Mouse (Mus musculus) heart, adult 8-10 months (tissue): ENCODE data around the gene Peli2. TPM values are rescaled to one million over a fixed set of nuclear protein-coding genes. Genes with fewer than 3 reads are reported as not detected.

Experiments used
- DNase-seq: peaks from one replicate; pipeline ENCODE4 v3.0.0; 2022; ENCODE audit warnings: low spot score
- total RNA-seq, 4 experiments: library from RNA; stranded (reverse); gene quantifications; 2 replicates each; pipeline ENCODE4 v1.2.4; 2022

Gene Peli2
- total RNA-seq, 4 experiments from 2014 or later, result 19.1 to 22.9 (median 20.8) TPM

DNA sequence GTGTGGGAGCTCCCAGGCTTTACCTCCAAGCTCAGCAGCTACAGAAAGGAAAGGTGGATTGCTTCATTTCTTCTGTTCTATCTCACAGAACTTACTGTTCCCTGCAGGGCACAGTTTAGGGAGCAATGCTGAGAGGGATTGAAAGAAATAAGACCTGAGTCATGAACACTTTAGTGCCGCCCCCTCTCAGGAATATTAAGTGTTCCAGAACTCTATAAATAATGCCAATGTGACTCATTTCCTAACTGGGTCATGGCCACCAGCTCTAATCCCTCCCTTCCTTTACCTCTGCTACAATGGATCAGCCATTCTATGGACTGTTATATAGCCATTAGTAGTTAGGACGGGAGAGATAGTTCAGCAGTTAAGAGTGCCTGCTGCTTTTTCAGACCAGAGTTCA, 168.0 kb downstream of the Peli2 start:
- no peak for DNase-seq

DNA sequence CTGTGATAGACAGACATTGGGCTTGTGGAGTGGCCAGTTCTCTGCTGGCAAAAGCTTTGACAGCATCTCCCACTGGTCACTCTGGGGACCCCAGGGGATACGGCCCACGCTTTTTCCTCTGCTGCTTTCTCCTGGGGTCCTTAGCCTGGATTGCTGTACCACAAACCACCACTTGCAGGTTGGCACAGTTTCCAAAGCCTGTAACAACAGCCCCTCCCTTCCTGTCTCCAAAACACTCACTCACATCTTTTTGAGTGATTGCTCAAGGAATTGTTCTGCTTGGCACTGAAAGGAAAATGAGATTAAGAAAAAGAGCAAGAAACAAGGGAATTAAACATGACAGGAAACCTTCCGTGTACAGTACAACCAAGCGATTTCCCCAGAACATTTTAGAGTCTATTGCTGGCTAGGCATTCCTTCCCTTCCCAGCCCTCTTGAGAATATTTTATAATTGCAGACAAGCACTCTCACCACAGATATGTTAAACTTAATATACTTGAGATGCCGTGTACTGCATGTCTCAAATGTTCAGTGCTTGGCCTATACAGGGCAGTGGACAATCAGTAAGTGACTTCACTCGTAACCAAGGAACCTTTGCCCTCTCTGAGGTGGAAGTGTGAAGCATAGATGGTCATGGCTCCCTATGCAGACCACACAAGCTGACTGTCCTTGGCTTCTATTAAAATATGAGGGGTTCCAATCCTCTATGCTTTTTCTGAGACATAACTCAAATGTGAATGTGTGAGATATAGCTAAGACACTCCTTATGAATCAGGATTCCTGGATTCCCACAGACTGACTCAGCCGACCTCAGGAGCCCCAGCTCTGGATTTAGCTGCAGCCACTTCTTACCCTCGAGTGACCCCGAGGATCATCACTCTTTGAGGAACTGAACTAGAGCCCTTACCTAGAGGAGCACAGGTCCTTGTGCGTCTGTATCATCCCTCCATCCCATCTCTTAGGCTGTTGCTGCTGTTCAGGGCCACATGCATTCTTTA, 169.3 kb downstream of the Peli2 start:
- DNase-seq, result no peak

DNA sequence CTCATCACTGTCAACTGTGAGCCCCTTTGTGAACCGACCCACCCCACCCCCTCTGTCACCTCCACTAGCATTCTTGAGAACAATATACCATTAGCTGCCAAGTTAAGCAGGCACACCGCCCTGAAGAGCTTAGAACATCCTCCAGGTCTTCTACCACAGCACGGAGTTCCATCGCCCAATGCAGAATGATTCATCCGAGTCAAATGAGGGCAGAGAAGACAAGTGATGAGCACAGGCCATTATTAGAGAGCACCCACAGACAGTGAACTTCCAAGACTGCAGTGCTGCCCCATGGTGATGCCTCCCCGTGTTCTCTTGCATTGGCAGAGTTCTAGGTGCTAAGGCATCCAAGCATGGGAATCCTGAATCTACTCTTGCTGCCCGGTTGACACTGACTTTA, 172.9 kb downstream of the Peli2 start:
- DNase-seq, result no peak

DNA sequence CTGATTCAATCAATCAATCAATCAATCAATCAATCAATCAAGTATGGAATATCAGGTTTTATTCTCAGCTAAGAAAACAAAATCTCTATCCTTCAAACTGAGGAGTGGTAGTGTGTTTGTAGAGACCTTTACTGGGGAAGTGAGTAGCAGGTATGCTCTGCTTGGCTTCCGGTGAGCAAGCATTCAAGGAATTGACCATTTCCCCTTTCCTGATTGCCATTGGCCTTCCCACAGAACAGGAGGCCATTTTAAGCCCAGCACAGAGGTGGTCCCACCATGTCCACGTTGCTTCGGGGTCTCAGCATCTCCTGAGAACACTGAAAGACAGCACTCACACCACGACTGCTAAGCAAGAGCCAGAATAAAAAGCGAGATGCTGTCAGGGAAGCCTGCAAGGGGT, 174.8 kb downstream of the Peli2 start:
- no peak for DNase-seq

DNA sequence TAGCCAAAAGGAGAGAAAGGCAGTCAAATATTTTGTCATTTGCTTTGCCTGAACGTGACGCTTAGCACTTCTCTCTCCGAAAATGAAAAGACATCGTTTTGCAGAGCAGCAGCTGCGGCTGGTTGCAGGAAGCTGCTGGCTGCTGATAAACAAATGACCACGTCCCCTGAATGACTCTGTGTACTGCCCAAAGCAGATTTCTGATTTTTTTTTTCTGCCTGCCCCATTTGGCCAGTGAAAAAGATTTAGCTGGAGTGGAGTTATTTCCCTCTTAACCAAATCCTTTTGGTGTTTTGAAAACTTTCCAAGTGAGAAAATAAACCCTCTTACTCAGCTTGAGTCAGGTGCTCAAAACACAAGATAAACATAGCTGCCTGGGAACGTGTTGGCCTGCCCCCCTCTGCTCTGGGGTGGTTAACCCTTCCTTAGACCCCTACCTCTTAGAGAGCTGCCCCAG, 175.2 kb downstream of the Peli2 start:
- DNase-seq, result peak; percentile 65

DNA sequence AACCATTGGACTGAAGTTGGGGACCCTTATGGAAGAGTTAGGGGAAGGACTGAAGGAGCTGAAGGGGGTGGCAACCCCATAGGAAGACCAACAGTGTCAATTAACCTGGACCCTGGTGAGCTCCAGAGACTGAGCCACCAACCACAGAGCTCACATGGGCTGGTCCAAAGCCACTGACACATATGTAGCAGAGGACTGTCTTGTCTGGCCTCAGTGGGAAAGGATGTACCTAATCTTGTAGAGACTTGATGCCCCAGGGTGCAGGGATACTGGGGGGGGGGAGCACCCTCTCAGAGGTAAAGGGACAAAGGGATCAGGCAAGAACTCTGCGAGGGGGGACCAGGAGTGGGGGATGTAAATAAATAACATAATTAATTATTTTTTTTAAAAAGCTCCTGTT, 176.2 kb downstream of the Peli2 start:
- DNase-seq, result no peak

DNA sequence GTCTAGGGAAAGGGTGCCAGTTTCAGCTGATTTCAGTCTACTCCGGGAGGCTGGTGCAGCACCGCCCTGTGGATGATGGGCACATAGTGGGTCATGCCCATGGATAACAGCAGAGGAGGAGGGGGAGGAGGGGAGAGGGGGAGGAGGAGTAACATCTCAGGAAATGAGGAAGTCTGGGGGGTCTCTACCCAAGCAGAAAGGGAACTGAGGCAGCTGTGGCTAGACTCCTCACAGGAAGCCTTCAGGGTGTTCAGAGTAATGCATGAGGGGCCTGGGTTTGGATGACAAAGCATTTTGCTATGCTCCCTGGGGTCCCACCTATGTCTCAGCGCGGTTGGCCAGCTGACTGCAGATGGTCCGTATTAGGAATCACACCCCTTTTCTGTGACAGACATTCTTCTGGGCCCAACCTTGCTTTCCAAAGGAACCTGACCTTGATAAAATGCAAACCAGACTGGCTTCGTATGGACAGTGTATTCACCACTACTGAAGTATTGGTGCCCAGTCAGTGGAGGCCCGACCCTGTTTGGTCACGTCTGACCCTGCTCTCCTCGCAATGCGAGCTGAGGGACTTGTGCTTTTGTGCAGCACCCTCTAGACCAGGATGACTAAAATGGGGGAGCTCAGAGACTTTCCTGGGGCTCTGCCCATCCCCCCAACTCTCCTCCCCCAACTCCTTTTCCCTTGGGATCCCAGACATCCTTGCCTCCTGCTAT, 182.0 kb downstream of the Peli2 start:
- DNase-seq, result no peak

DNA sequence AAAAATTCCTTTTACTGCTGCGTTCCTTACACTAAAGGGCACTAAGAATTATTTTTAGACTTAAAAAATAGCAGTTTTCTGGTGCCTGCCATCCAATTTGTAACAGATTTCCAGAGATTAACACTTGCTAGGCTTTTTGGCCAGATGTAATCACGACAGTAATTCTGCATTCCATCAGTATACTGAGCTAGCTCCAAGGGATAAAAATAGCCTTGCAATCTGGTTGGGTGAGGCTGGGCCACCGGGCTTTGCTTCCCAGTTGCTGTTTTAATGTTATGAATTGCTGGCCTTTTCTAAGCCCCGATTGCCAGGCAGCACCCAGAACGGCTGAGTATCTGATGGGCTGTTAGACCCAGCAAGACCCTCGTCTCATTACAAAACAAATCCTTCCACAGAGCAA, 182.6 kb downstream of the Peli2 start:
- peak; percentile 35 for DNase-seq

DNA sequence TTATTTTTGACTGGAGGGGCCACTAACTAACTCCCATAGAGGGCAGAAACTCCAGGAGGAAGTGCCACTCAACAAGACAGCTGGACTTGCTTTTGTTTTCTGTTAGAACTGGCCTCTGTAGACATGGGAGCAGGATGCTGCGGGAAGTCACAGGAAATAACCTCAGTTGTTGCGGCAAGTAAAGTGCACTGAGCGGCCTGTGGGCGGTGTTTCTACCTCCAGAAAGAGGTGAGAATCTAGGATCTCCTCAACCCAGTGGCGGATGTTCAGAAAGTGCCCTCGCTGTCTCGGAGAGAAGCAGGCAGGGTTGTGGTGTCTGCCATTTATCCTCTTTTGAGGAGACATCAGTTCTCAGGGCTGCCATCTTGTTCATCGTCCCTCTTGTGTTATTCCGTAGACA, 183.2 kb downstream of the Peli2 start:
- no peak for DNase-seq

DNA sequence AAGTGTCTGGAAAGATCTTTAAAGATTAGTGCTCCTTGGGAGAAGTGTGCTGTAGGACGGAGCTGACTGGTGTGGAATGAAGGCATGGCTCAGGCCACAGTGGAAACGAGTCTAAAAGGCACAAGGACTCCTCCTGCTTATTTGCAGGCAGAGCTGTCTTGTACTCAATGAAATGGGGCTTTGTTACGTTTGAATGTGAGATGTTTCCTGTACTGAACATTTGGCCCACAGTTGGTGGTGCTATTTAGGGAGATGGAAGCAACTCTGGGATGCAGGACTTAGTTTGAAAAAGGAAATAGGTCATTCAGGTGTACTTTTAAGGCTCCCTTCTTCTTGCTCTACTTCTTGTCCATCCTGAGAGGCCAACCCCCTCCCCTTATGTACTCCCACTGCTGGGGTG, 192.6 kb downstream of the Peli2 start:
- no peak for DNase-seq

DNA sequence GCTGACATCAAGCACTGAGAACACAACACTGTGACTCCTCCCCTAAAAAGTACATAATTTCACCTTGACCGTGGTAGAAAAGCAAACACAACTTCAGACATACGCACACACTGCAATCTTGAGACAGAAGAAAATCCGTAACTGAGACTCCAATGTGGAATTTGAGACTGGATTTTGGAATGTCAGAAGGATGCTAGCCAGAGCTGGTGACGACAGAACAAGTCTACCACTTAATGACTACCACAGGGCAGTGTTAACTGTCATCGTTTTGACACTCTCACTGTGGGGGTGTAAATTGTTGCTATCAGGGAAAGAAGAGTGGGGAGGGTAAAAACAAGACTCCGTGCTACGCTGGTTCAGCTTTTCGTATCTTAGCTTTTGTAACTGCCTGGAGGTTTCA, 195.8 kb downstream of the Peli2 start:
- DNase-seq, result no peak

DNA sequence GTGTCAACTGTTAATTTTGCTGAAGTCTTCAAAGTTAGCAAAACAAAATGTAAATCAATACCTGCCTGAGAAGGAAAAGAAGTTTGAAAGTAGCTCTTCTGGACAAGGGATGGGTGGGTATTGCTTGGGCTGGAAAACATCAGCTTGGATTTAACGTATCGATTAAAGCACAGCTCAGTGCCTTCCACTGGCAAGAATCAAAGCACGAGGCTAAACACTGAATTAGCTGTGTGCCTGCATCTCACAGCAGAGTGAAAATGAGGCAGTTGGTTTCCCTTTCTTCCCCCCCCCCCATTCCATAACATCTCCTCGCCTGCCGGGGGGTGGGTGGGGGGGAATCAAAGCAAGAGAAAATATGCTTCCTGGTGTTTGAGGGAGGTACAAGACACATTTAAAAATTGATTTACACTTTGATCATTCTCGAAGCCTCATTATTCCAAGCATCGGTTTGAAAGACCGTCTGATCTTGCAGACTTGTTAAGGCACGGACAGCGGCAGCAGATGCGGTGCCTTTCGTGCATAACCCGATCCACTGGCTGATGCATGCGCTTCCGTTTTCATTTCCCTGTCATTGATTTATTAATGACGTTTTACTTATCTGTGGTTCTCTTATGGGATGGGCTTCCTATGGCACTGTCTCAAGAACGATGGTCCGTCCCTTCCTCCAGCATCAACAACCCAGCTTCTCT, 203.3 kb downstream of the Peli2 start:
- DNase-seq, result no peak

DNA sequence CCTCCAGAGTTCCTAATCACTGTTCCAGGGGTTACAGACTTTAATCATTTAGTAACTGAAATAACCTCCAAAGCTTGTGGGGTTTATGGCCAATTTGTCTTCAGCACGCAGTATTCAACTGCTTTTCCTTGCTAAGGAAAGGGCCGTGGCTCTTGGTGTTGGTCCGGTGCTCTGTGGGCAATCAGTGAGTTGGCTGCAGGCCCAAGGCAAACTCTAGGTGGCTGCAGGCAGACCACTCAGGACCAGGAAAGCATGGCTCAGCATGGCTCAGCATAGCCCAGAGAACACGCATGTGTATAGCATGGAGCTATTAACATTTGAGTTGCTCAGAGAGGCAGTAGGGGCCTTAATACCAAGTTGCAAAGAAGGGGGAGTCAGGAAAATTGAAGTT, 203.8 kb downstream of the Peli2 start:
- no peak for DNase-seq

DNA sequence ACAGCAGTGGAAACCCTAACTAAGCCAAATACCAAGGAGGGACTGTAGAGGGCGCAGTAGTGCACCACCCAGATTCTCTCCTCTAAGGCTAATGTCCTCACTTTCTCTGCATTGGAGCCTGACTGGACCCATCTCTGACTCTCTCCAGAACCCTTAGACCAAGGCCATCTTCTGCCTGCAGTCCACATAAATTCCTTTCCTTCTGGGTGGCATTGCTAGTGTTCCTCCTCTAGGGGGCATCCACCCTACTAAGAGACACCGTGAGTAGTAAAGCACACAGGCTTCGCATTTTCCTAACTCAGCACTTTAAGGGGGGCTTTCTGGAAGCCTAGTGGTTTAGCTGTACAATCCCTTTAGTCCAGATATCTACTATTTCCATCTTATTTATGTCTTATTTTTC, 207.1 kb downstream of the Peli2 start:
- DNase-seq, result no peak

DNA sequence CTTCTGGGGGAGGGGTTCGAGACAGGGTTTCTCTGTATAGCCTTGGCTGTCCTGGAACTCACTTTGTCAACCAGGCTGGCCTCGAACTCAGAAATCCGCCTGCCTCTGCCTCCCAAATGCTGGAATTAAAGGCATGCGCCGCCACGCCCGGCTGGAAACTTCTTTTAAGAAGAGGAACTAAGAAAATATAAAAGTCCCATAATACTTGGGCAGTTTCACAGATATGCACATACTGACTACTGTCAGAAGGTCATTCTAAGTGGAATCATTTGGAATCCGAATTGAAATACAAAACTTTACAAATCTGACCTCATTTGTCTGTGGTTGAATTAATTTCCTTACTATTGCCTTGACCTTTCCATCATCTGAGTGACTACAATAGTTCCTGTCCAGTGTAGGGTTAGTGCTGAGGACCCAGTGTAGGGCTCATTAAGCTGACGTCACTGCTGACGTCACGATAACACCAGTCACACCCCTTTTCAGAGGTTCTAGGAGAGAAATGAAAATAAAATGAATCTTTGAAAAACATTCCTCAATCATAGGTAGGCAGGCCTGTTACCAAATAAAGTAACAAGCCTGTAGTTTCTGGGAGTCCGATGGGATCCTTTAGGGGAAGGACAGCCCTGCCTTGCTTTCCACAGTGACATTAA, 209.2 kb downstream of the Peli2 start:
- no peak for DNase-seq
